Mouse (Mus musculus): Measurements from ENCODE around the gene Klf2. TPM values are rescaled to one million over a fixed set of nuclear protein-coding genes. Genes with fewer than 3 reads are reported as not detected.

Klf2 gene
- polyA plus RNA-seq, 1 experiment from 2014 or later, result 4.3 TPM

- 54% methylated on average over 6 of the region's 6 CpGs for WGBS
- Histone ChIP-seq H3K9me3 (no peaks in the 10 kb centered on the region), H3K27ac (no peak overlapping the region), H3K4me3 (replicated peaks) (no peak overlapping the region), H3K4me1 (replicated peaks) (no peaks in the 10 kb centered on the region), H3K27me3 (no peaks in the 10 kb centered on the region), H3K36me3 (no peaks in the 10 kb centered on the region), H3K9ac (replicated peaks) (no peak overlapping the region), H3K4me2 (replicated peaks) (no peak overlapping the region)
- 0 out of 2 replicates have a peak, but pooled peaks have one; percentile 48 for ATAC-seq
These were observed 10.6 kb upstream of the Klf2 start for GRCm38 (mm10) chr8:72308276-72308675.

GRCm38 (mm10) chr8:72310849-72311506 is 7.9 kb upstream of the Klf2 start:
- Histone ChIP-seq H3K4me3 (replicated peaks) (no peak overlapping the region), H3K4me2 (replicated peaks) (no peak overlapping the region), H3K36me3 (no peaks in the 10 kb centered on the region), H3K27ac (no peak overlapping the region), H3K4me1 (replicated peaks) (no peaks in the 10 kb centered on the region), H3K9ac (replicated peaks) (no peak overlapping the region), H3K27me3 (no peaks in the 10 kb centered on the region), H3K9me3 (no peaks in the 10 kb centered on the region)
- WGBS, result 56% methylated on average over 8 of the region's 8 CpGs
- ATAC-seq, result 0 out of 2 replicates have a peak, but pooled peaks have one; percentile 41

GRCm38 (mm10) chr8:72312926-72313518 is 5.8 kb upstream of the Klf2 start:
- Histone ChIP-seq H3K9ac (replicated peaks) (no peak overlapping the region), H3K9me3 (no peaks in the 10 kb centered on the region), H3K27me3 (peaks cover 9% of the 10 kb centered on the region; the same call in 1 of the 2 replicates), H3K4me1 (replicated peaks) (peaks cover 10% of the 10 kb centered on the region; the same call in 1 of the 2 replicates), H3K27ac (no peak overlapping the region), H3K4me3 (replicated peaks) (no peak overlapping the region), H3K4me2 (replicated peaks) (no peak overlapping the region), H3K36me3 (no peaks in the 10 kb centered on the region)
- ATAC-seq, result no peak
- WGBS, result 80% methylated on average over 3 of the region's 3 CpGs

- WGBS, result 10% methylated on average over 10 of the region's 10 CpGs
- peaks cover 37% of the 10 kb centered on the region for H3K27me3 ChIP-seq
- H3K9ac ChIP-seq (replicated peaks), result no peak overlapping the region
- H3K36me3 ChIP-seq, result no peaks in the 10 kb centered on the region
- H3K27ac ChIP-seq, result no peak overlapping the region
- ATAC-seq, result no peak
- no peak overlapping the region for H3K4me2 ChIP-seq (replicated peaks)
- H3K4me1 ChIP-seq (replicated peaks), result peaks cover 27% of the 10 kb centered on the region
- H3K9me3 ChIP-seq, result no peaks in the 10 kb centered on the region
- no peak overlapping the region for H3K4me3 ChIP-seq (replicated peaks)
These were observed 2.7 kb upstream of the Klf2 start for GRCm38 (mm10) chr8:72316053-72316695.

GRCm38 (mm10) chr8:72317741-72318301 is 1.0 kb upstream of the Klf2 start:
- Histone ChIP-seq H3K27ac (no peak overlapping the region), H3K27me3 (peaks cover 54% of the 10 kb centered on the region), H3K4me3 (replicated peaks) (no peak overlapping the region), H3K36me3 (no peaks in the 10 kb centered on the region), H3K9ac (replicated peaks) (no peak overlapping the region), H3K9me3 (no peaks in the 10 kb centered on the region), H3K4me1 (replicated peaks) (peaks cover 27% of the 10 kb centered on the region), H3K4me2 (replicated peaks) (no peak overlapping the region)
- ATAC-seq, result no peak
- 49% methylated on average over 5 of the region's 5 CpGs for WGBS

GRCm38 (mm10) chr8:72319397-72319796 is 564 bp downstream of the Klf2 start:
- H3K36me3 ChIP-seq, result no peaks in the 10 kb centered on the region
- H3K9ac ChIP-seq (replicated peaks), result peak overlapping the region; percentile 59
- H3K4me1 ChIP-seq (replicated peaks), result peaks cover 27% of the 10 kb centered on the region
- peak overlapping the region; percentile 81 for H3K4me2 ChIP-seq (replicated peaks)
- peak; percentile 32 for ATAC-seq
- no peak overlapping the region for H3K27ac ChIP-seq
- peak overlapping the region; percentile 50 for H3K4me3 ChIP-seq (replicated peaks)
- H3K9me3 ChIP-seq, result no peaks in the 10 kb centered on the region
- under 1% methylated on average over 46 of the region's 48 CpGs for WGBS
- peaks cover 64% of the 10 kb centered on the region for H3K27me3 ChIP-seq

GRCm38 (mm10) chr8:72319921-72320802 is 1.3 kb downstream of the Klf2 start:
- no peak for ATAC-seq
- Histone ChIP-seq H3K4me1 (replicated peaks) (peaks cover 27% of the 10 kb centered on the region), H3K9ac (replicated peaks) (peak overlapping the region; percentile 59), H3K36me3 (no peaks in the 10 kb centered on the region), H3K27me3 (peaks cover 67% of the 10 kb centered on the region), H3K27ac (no peak overlapping the region), H3K9me3 (no peaks in the 10 kb centered on the region), H3K4me2 (replicated peaks) (peak overlapping the region; percentile 81), H3K4me3 (replicated peaks) (peak overlapping the region; percentile 50)
- WGBS, result 5% methylated on average over 55 of the region's 55 CpGs

- Histone ChIP-seq H3K4me3 (replicated peaks) (peak overlapping the region; percentile 50), H3K36me3 (no peaks in the 10 kb centered on the region), H3K27me3 (peaks cover 67% of the 10 kb centered on the region), H3K4me1 (replicated peaks) (peaks cover 27% of the 10 kb centered on the region), H3K9ac (replicated peaks) (no peak overlapping the region), H3K4me2 (replicated peaks) (no peak overlapping the region), H3K27ac (no peak overlapping the region), H3K9me3 (no peaks in the 10 kb centered on the region)
- ATAC-seq, result no peak
- WGBS, result 57% methylated on average over 25 of the region's 25 CpGs
These were observed 2.2 kb downstream of the Klf2 start for GRCm38 (mm10) chr8:72320803-72321583.

GRCm38 (mm10) chr8:72321635-72322441 is 3.0 kb downstream of the Klf2 start:
- no peak overlapping the region for H3K4me3 ChIP-seq (replicated peaks)
- no peaks in the 10 kb centered on the region for H3K36me3 ChIP-seq
- no peak overlapping the region for H3K27ac ChIP-seq
- H3K27me3 ChIP-seq, result peaks cover 67% of the 10 kb centered on the region
- 92% methylated on average over 20 of the region's 20 CpGs for WGBS
- no peak overlapping the region for H3K4me2 ChIP-seq (replicated peaks)
- no peak for ATAC-seq
- H3K4me1 ChIP-seq (replicated peaks), result peaks cover 23% of the 10 kb centered on the region
- no peaks in the 10 kb centered on the region for H3K9me3 ChIP-seq
- H3K9ac ChIP-seq (replicated peaks), result no peak overlapping the region

- Histone ChIP-seq H3K4me1 (replicated peaks) (peaks cover 23% of the 10 kb centered on the region), H3K27ac (no peak overlapping the region), H3K36me3 (no peaks in the 10 kb centered on the region), H3K27me3 (peaks cover 63% of the 10 kb centered on the region), H3K4me2 (replicated peaks) (no peak overlapping the region), H3K4me3 (replicated peaks) (no peak overlapping the region), H3K9ac (replicated peaks) (no peak overlapping the region), H3K9me3 (no peaks in the 10 kb centered on the region)
- whole genome bisulfite sequencing, result 78% methylated on average over 7 of the region's 7 CpGs
- ATAC-seq, result no peak
These were observed 3.6 kb downstream of the Klf2 start for GRCm38 (mm10) chr8:72322471-72322889.
